Mouse (Mus musculus) MEL (cell line): ENCODE results near the gene Tesk2. TPM values are rescaled to one million over a fixed set of nuclear protein-coding genes. Genes with fewer than 3 reads are reported as not detected.

ENCODE experiments used
- DNase-seq: peaks from one replicate; pipeline ENCODE4 v3.0.0; 2011; ENCODE audit warnings: low read depth, low spot score
- H3K27ac ChIP-seq: 2 replicates; pipeline ENCODE4 v1.5.1; 2012; ENCODE audit warnings: low read depth, mild to moderate bottlenecking, control low read depth, low read length, moderate library complexity; ENCODE audit not compliant: control insufficient read depth
- H3K27me3 ChIP-seq, 2 experiments: fragments of 150-350 bp in 1 of 2; sonication (generic) in 1 of 2; 2 replicates each; pipeline ENCODE4 v1.6.1; 2012; ENCODE audit warnings: low read length in 2 of 2, mild to moderate bottlenecking in 2 of 2, improper control_type of control experiment in 1 of 2, moderate library complexity in 1 of 2; ENCODE audit not compliant: insufficient read depth in 2 of 2, control insufficient read depth in 1 of 2
- H3K36me3 ChIP-seq, 2 experiments: 2 replicates each; pipeline ENCODE4 v1.6.1; 2012 to 2014; ENCODE audit warnings: low read length in 2 of 2, improper control_type of control experiment in 1 of 2, inconsistent platforms in 1 of 2, mild to moderate bottlenecking in 1 of 2; ENCODE audit not compliant: insufficient read depth in 2 of 2, control insufficient read depth in 1 of 2
- H3K4me1 ChIP-seq, 2 experiments: fragments of 150-350 bp in 1 of 2; sonication (generic) in 1 of 2; 2 replicates each; pipeline ENCODE4 v1.6.1; 2012; ENCODE audit warnings: low read length in 2 of 2, improper control_type of control experiment in 1 of 2, mild to moderate bottlenecking in 1 of 2; ENCODE audit not compliant: insufficient read depth in 2 of 2, control insufficient read depth in 1 of 2
- H3K4me3 ChIP-seq, 2 experiments: fragments of 150-350 bp in 1 of 2; sonication (generic) in 1 of 2; 2 replicates each; pipeline ENCODE4 v1.5.1; 2012; ENCODE audit warnings: low read depth in 2 of 2, low read length in 2 of 2, mild to moderate bottlenecking in 2 of 2, moderate library complexity in 2 of 2, control low read depth in 1 of 2, improper control_type of control experiment in 1 of 2; ENCODE audit not compliant: control insufficient read depth in 1 of 2, insufficient read depth in 1 of 2
- H3K79me2 ChIP-seq: 2 replicates; pipeline ENCODE4 v1.6.1; 2012; ENCODE audit warnings: mild to moderate bottlenecking, low read length, moderate library complexity; ENCODE audit not compliant: control insufficient read depth, poor library complexity, insufficient read depth
- H3K9ac ChIP-seq: 2 replicates; pipeline ENCODE4 v1.6.1; 2012; ENCODE audit warnings: low read depth, mild to moderate bottlenecking, control low read depth, low read length, moderate library complexity; ENCODE audit not compliant: control insufficient read depth, poor library complexity, severe bottlenecking
- H3K9me3 ChIP-seq: fragments of 150-350 bp; sonication (generic); replicated peaks from 2 replicates; pipeline ENCODE4 v1.6.1; 2012; ENCODE audit warnings: mild to moderate bottlenecking, low read length, improper control_type of control experiment, moderate library complexity; ENCODE audit not compliant: insufficient read depth
- E2F4 ChIP-seq: IDR thresholded peaks from 2 replicates; pipeline ENCODE4 v1.6.1; 2011; ENCODE audit warnings: low read depth, low read length, improper control_type of control experiment, borderline replicate concordance
- ETS1 ChIP-seq: IDR thresholded peaks from 2 replicates; pipeline ENCODE4 v1.6.1; 2012; ENCODE audit warnings: low read depth, mild to moderate bottlenecking, inconsistent platforms, low read length, improper control_type of control experiment, moderate library complexity
- GATA1 ChIP-seq: IDR thresholded peaks from 2 replicates; pipeline ENCODE4 v1.6.1; 2011; ENCODE audit warnings: low read depth, low read length, improper control_type of control experiment
- MAZ ChIP-seq: IDR thresholded peaks from 2 replicates; pipeline ENCODE4 v1.6.1; 2012; ENCODE audit warnings: low read depth, mild to moderate bottlenecking, inconsistent platforms, low read length, improper control_type of control experiment
- MXI1 ChIP-seq: IDR thresholded peaks from 2 replicates; pipeline ENCODE4 v1.6.1; 2011; ENCODE audit warnings: mild to moderate bottlenecking, low read depth, low read length, improper control_type of control experiment
- MYC ChIP-seq: IDR thresholded peaks from 2 replicates; pipeline ENCODE4 v1.6.1; 2011; ENCODE audit warnings: low read depth, mild to moderate bottlenecking, low read length, improper control_type of control experiment, moderate library complexity
- POLR2A ChIP-seq, 2 experiments: IDR thresholded peaks; 2 replicates each; pipeline ENCODE4 v1.6.1; 2011 to 2012; ENCODE audit warnings: low read length in 2 of 2, mild to moderate bottlenecking in 2 of 2, control low read depth in 1 of 2, improper control_type of control experiment in 1 of 2, low read depth in 1 of 2, moderate library complexity in 1 of 2; ENCODE audit not compliant: control insufficient read depth in 1 of 2, insufficient read depth in 1 of 2, poor library complexity in 1 of 2
- POLR2AphosphoS2 ChIP-seq: IDR thresholded peaks from 2 replicates; pipeline ENCODE4 v1.6.1; 2011; ENCODE audit warnings: low read length, improper control_type of control experiment
- POLR2AphosphoS5 ChIP-seq: IDR thresholded peaks from 2 replicates; pipeline ENCODE4 v1.6.1; 2012; ENCODE audit warnings: low read depth, borderline replicate concordance, mild to moderate bottlenecking, inconsistent platforms, low read length, moderate library complexity, mixed read lengths
- RCOR1 ChIP-seq: IDR thresholded peaks from 2 replicates; pipeline ENCODE4 v1.6.1; 2012; ENCODE audit warnings: low read depth, mild to moderate bottlenecking, inconsistent platforms, low read length, improper control_type of control experiment
- SIN3A ChIP-seq: IDR thresholded peaks from 2 replicates; pipeline ENCODE4 v1.6.1; 2012; ENCODE audit warnings: low read length, improper control_type of control experiment, inconsistent platforms
- TCF12 ChIP-seq: IDR thresholded peaks from 2 replicates; pipeline ENCODE4 v1.6.1; 2014; ENCODE audit warnings: low read depth, mild to moderate bottlenecking, inconsistent platforms, low read length, improper control_type of control experiment, moderate library complexity
- USF1 ChIP-seq: IDR thresholded peaks from 2 replicates; pipeline ENCODE4 v1.6.1; 2014; ENCODE audit warnings: low read depth, mild to moderate bottlenecking, inconsistent platforms, low read length, improper control_type of control experiment, moderate library complexity
- ZMIZ1 ChIP-seq: IDR thresholded peaks from 2 replicates; pipeline ENCODE4 v1.6.1; 2012; ENCODE audit warnings: low read depth, mild to moderate bottlenecking, inconsistent platforms, low read length, improper control_type of control experiment, moderate library complexity
- ZNF384 ChIP-seq: IDR thresholded peaks from 2 replicates; pipeline ENCODE4 v1.6.1; 2012; ENCODE audit warnings: low read depth, mild to moderate bottlenecking, inconsistent platforms, low read length, improper control_type of control experiment
- polyA plus RNA-seq, 2 experiments: library from polyadenylated mRNA; stranded (reverse) in 1 of 2; unstranded in 1 of 2; fragments of >175 nt in 1 of 2; fragments of >200 nt in 1 of 2; gene quantifications; 2 replicates each; pipeline versions ENCODE4 v1.2.1 to v1.2.4; 2012; ENCODE audit warnings: low replicate concordance in 2 of 2, low read depth in 1 of 2; ENCODE audit not compliant: insufficient read length in 2 of 2, insufficient read depth in 1 of 2, missing spikeins in 1 of 2
- total RNA-seq: library from RNA; depleted of rRNA; stranded (reverse); fragments of 300-350 nt; gene quantifications from 2 replicates; pipeline ENCODE4 v1.2.3, GENCODE M21; 2012

The Tesk2 gene
- total and polyA plus RNA-seq, 3 experiments: 2.3 to 3.3 TPM; not detected in 1

DNA sequence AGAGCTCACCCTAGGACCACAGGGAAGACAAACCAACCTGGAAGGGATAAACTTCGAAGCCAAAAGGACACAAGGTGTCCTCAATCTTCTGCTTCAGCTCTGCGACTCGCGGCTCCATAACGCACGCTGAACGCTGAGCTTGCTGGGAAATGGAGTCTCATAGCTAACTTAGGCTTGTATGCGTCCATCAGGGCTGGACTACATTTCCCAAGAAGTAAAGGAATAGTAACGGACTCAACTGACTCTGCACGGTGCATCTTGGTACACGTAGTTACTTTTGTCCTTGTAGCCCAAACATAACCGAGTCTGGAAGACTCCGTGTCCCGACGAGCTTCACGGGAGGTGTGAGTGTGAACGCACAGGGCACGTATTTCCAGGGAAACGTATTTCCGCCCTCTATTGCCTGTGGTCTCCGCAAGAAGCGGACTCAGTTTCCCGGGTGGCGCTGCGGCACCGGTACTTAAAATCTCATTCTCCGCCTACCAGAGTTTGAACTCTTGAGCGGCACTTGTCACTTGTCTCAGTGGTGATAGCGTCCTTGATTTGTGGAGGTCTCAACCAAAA, 12.5 kb upstream of the Tesk2 start, which contains the start of the genes Mmachc and Ccdc163 (continued):
- peak; percentile 78; the same call in 1 of the 2 replicates for TF ChIP-seq ZMIZ1
- TF ChIP-seq POLR2A (IDR thresholded peaks at IDR 0.05; ENCODE audit: control insufficient read depth in 1 of 2, insufficient read depth in 1 of 2, low read depth in 1 of 2, low read length in 2 of 2, poor library complexity in 1 of 2): peak in 1 of 2 experiments; percentile 91; a peak in 3 of 4 replicates
- TF ChIP-seq SIN3A: peak; percentile 96
- 0 out of 2 replicates have a peak, but pooled peaks have one; percentile 4 for TF ChIP-seq GATA1
- TF ChIP-seq ZNF384: no peak
- TF ChIP-seq POLR2AphosphoS2: peak; percentile 80
- TF ChIP-seq RCOR1: no peak
- no peak; the same call in 1 of the 2 replicates for TF ChIP-seq USF1
- peak; percentile 96 for TF ChIP-seq MYC
- no peak for TF ChIP-seq E2F4

- no peak for TF ChIP-seq MXI1
- no peak for TF ChIP-seq TCF12
- TF ChIP-seq MYC: no peak
- TF ChIP-seq MAZ: 0 out of 2 replicates have a peak, but pooled peaks have one; percentile 35
- no peak for TF ChIP-seq SIN3A
- TF ChIP-seq ZNF384: peak; percentile 91
- TF ChIP-seq ETS1: 0 out of 2 replicates have a peak, but pooled peaks have one; percentile 1
- peak; percentile 69 for DNase-seq
- Histone ChIP-seq H3K27me3 (no peaks in the 10 kb centered on the region), H3K9me3 (no peaks in the 10 kb centered on the region), H3K4me1 (peaks cover 0 to 12% of the 10 kb centered on the region in 2 experiments; a peak in 3 of 4 replicates), H3K27ac (peak overlapping the region; percentile 63), H3K9ac (peak overlapping the region; percentile 76), H3K79me2 (peaks cover 6% of the 10 kb centered on the region), H3K4me3 (peak overlapping the region; percentile 71 to 73), H3K36me3 (peaks cover 0 to 19% of the 10 kb centered on the region in 2 experiments; a peak in 3 of 4 replicates)
Measured at GRCm38 (mm10) chr4:116708791-116709390, 11.9 kb upstream of the Tesk2 start.

GRCm38 (mm10) chr4:116710154-116710553, 10.6 kb upstream of the Tesk2 start:
- Histone ChIP-seq H3K4me3 (no peak overlapping the region), H3K9me3 (no peaks in the 10 kb centered on the region), H3K27ac (no peak overlapping the region), H3K4me1 (peaks cover 0 to 12% of the 10 kb centered on the region in 2 experiments; a peak in 3 of 4 replicates), H3K27me3 (no peaks in the 10 kb centered on the region), H3K36me3 (peaks cover 0 to 19% of the 10 kb centered on the region in 2 experiments; a peak in 2 of 4 replicates), H3K9ac (no peak overlapping the region), H3K79me2 (peaks cover 6% of the 10 kb centered on the region)
- no peak for DNase-seq
- no peak for TF ChIP-seq MYC
- no peak for TF ChIP-seq POLR2AphosphoS5
